Mouse (Mus musculus) B cell, adult (primary cell): ENCODE results near the gene Slc22a21. TPM values are rescaled to one million over a fixed set of nuclear protein-coding genes. Genes with fewer than 3 reads are reported as not detected.

Experiments used
- total RNA-seq: library from RNA; stranded (reverse); gene quantifications from 4 replicates; pipeline ENCODE4 v1.2.4, GENCODE M21; 2023; ENCODE audit not compliant: inconsistent age

Gene Slc22a21
- 0.69 to 1.2 TPM (median 1.1 TPM) in 4 replicates for total RNA-seq

DNA sequence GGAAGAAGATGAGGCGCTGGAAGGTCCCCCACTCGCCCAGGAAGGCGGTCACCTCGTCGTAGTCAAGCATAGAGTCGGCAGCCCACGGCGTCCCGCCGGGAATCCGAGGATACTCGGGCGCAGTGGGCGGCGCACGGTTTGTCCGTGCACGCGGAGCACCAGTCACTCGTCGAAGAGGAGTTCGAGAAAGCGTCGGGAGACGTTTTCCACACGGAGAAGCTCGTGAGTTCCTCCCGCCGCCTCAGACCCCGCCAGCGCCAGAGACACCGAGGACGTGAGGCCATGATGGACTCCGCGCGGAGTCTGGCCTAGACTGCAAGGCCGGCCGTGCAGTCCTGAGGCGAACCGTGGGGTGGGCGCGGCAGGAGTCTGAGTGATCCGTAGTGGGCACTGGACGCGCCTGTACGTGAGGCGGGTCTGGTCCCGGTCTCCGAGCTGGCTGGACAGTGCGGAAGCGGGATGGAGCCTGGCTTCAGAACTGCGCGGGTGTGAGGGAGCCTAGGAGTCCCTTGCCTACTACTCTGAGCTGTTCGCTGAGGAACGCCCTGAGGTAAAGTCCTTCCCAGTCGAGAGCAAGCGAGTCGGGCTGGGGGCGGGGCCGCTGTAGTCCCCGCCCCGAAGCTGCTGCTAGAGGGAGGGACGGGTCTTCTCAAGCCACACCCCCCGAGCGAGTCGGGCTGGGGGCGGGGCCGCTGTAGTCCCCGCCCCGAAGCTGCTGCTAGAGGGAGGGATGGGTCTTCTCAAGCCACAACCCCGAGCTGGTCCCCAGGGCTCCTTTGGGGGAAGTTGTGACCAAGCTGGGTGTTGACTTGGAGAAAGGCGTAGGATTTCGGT is at the start of gene Slc22a21:
Slc22a21 (minus strand) TSS at position 545 of the 834 bp plus-strand sequence.

GRCm38 (mm10) chr11:54028044-54028951 is 48.2 kb upstream of the Slc22a21 start, which contains the start of gene Slc22a4:
TSS of gene Slc22a4 (minus strand) at chr11:54028090.

Other genes starting within 250 kb of the Slc22a21 start
- gene Irf1, start 210.3 kb downstream of the Slc22a21 start, total RNA-seq, result 171 to 209 TPM (median 184 TPM) in 4 replicates
- not detected in 4 replicates for gene Gm17334, start 207.1 kb downstream of the Slc22a21 start, total RNA-seq
- gene Gm12216, start 121.1 kb downstream of the Slc22a21 start, total RNA-seq, result 4.3 to 6.7 TPM (median 5.4 TPM) in 4 replicates
- gene Slc22a5, start 88.7 kb downstream of the Slc22a21 start, total RNA-seq, result 12.9 to 14.9 TPM (median 14.5 TPM) in 4 replicates
- 0.30 TPM in 1 of 4 replicates, not detected in the others for gene Slc22a4, start 47.8 kb upstream of the Slc22a21 start, total RNA-seq
- 0.57 TPM in 1 of 4 replicates, not detected in the others for gene Pdlim4, start 88.7 kb upstream of the Slc22a21 start, total RNA-seq
- gene P4ha2, start 119.8 kb upstream of the Slc22a21 start, total RNA-seq, result not detected in 4 replicates